Mouse (Mus musculus) right cerebral cortex, postnatal 25 days (tissue): ENCODE measurements around the gene Gcnt2.

Experiments
- DNase-seq: peaks from one replicate; pipeline ENCODE4 v3.0.0; 2022

The Gcnt2 gene

GRCm38 (mm10) chr13:41000926-41001639 lies 141.5 kb downstream of the Gcnt2 start, which contains the start of gene Pak1ip1:
TSS of gene Pak1ip1 (plus strand) at chr13:41001023.
- DNase-seq = peak; percentile 94

- DNase-seq = no peak
Observed at GRCm38 (mm10) chr13:41002001-41002400, 142.4 kb downstream of the Gcnt2 start.

GRCm38 (mm10) chr13:41006244-41006643 lies 146.7 kb downstream of the Gcnt2 start:
- no peak for DNase-seq

- no peak for DNase-seq
Observed at GRCm38 (mm10) chr13:41008271-41008670, 148.7 kb downstream of the Gcnt2 start.

GRCm38 (mm10) chr13:41008946-41009345 lies 149.4 kb downstream of the Gcnt2 start:
- no peak for DNase-seq
